Mouse (Mus musculus) brain, embryonic 18.5 days (tissue): ENCODE measurements around the gene Pipox.

Source experiments
- DNase-seq: peaks from one replicate; pipeline ENCODE4 v3.0.0-alpha.2; 2012; ENCODE audit warnings: low read depth, low spot score

Gene Pipox

GRCm38 (mm10) chr11:77908468-77908867, 14.6 kb upstream of the Pipox start:
- no peak for DNase-seq

- no peak for DNase-seq
Measured at GRCm38 (mm10) chr11:77906747-77907174, 12.9 kb upstream of the Pipox start.

GRCm38 (mm10) chr11:77906097-77906687, 12.3 kb upstream of the Pipox start:
- no peak for DNase-seq

GRCm38 (mm10) chr11:77904707-77905106, 10.8 kb upstream of the Pipox start:
- DNase-seq, result no peak

- no peak for DNase-seq
Measured at GRCm38 (mm10) chr11:77903761-77904160, 9.9 kb upstream of the Pipox start.

GRCm38 (mm10) chr11:77901775-77902355, 8.0 kb upstream of the Pipox start:
- no peak for DNase-seq

- no peak for DNase-seq
Measured at GRCm38 (mm10) chr11:77901366-77901765, 7.5 kb upstream of the Pipox start.

- DNase-seq, result no peak
Measured at GRCm38 (mm10) chr11:77900696-77901095, 6.8 kb upstream of the Pipox start.

- no peak for DNase-seq
Measured at GRCm38 (mm10) chr11:77900187-77900586, 6.3 kb upstream of the Pipox start.

- no peak for DNase-seq
Measured at GRCm38 (mm10) chr11:77896820-77897805, 3.2 kb upstream of the Pipox start.

GRCm38 (mm10) chr11:77896480-77896819, 2.6 kb upstream of the Pipox start:
- no peak for DNase-seq

GRCm38 (mm10) chr11:77896011-77896410, 2.1 kb upstream of the Pipox start:
- no peak for DNase-seq

- no peak for DNase-seq
Measured at GRCm38 (mm10) chr11:77894967-77895366, 1.1 kb upstream of the Pipox start.

GRCm38 (mm10) chr11:77893283-77893682, 613 bp downstream of the Pipox start:
- no peak for DNase-seq

- DNase-seq, result no peak
Measured at GRCm38 (mm10) chr11:77892883-77893282, 1.0 kb downstream of the Pipox start.

- DNase-seq, result no peak
Measured at GRCm38 (mm10) chr11:77890648-77891258, 3.1 kb downstream of the Pipox start.

GRCm38 (mm10) chr11:77889484-77889883, 4.4 kb downstream of the Pipox start:
- DNase-seq, result no peak

GRCm38 (mm10) chr11:77888846-77889245, 5.0 kb downstream of the Pipox start:
- DNase-seq, result no peak

- DNase-seq, result no peak
Measured at GRCm38 (mm10) chr11:77887373-77887960, 6.4 kb downstream of the Pipox start.

GRCm38 (mm10) chr11:77885246-77885575, 8.7 kb downstream of the Pipox start:
- no peak for DNase-seq

- no peak for DNase-seq
Measured at GRCm38 (mm10) chr11:77884524-77885245, 9.2 kb downstream of the Pipox start.
